Mouse (Mus musculus) forelimb bud, embryonic 11.5 days (tissue): ENCODE results near the gene Atxn7.
"Not testable (repeated sequence)": the region's sequence is repeated elsewhere in the genome, so short reads cannot be mapped to it uniquely, and the experiment has no call there.

Experiments used
- DNase-seq: peaks from one replicate; pipeline ENCODE4 v3.0.0-alpha.2; 2012; ENCODE audit warnings: low read depth, low spot score

Atxn7 gene

GRCm38 (mm10) chr14:13961401-13962112 is at the start of gene Atxn7, which contains the start of gene Thoc7:
Gene Atxn7 (plus strand): TSS chr14:13961440.
Gene Thoc7 (minus strand): TSS chr14:13961852.
- DNase-seq = peak; percentile 30

DNA sequence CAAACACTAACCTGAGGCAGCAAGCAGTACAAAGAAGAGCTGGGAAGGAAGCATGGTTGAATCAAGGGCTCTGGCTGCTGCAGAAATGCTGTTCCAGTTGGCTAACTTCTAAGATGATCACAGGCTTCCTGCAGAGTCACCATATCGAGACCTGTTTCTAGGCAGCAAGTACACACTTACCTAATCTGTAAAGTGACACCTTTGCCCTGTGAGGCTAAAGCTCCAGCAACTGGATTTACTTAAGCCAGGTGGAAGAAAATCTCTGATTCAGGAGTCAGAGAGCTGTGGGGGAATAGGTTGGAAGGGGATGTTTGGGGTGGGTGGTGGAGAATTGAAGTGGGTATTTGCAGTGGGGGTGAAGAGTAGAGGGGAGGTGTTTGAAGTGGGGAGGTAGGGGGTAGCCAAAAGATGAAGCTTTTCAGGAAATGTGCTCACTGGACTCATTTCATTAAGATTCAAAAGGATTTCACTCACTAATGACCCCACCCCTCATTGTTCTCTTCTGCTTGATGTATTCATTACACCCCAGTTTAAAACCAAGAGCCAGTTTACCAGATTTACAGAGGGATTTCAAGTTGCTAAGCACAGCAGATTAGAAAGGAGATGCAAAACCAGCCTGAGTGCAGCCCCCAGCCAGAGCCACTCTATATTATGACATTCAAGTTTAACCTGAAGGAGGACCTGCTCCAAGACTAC is 46.7 kb upstream of the Atxn7 start, which contains the start of gene Gm281:
TSS of gene Gm281 (minus strand) at position 92 of the 696 bp plus-strand sequence.
- DNase-seq = no peak

DNA sequence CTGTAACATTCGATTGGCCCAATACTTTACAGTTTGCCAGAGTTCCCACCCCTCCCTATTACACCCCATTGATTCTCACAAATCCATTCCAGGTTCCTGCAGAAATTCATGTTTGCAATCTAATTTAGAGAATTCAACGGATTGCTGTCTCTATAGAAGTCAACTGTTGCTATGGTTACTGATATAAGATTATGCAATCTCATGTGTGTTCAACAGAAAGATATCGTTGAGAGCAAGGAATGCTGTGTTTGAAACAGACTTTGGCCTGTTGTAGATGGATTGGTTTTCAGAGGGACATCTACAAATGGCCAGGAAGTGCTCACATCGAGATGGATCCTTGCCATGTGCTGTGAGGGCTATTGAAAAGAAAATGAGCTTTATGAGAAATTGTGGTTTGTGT is 46.0 kb upstream of the Atxn7 start:
- no peak for DNase-seq

DNA sequence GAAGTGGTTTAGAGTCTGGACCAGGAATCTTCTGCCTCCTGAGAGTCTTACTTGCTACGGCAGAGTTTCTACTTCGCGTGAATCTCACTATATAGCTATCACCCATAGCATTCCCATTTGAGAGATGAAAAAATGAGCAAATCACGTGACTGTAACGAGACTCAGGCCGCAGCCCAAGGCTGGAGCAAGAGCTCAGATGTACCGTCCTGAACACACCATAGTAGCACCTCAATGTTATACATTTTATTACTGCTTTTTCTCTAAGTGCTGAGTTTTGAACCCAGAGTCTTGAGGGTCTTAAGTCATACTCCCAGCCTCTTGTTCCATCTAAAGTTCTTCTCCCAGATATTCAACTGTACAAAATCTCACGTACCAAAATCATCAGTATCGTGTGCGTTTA is 44.0 kb upstream of the Atxn7 start:
- no peak for DNase-seq

DNA sequence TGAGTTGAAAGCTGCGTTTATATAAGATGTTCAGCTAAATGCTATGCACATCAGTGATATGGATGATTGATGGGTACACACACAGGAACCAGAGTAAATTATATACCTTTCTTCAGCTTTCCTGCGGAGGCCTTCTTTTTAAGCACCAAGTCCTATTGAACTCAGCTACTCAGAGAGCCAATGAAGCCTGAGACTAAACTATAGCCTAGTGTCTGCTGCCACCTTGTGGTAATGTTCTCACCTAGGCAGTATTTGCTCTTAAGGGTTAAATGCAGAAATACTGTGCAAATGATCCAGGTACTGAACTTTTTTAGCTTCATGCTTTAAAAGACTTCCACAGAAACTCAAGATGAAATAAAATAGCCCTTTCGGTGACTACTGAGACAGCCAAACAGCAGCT is 43.6 kb upstream of the Atxn7 start:
- DNase-seq = peak; percentile 86

GRCm38 (mm10) chr14:13933290-13934051 is 27.8 kb upstream of the Atxn7 start:
- no peak for DNase-seq

- DNase-seq = no peak
Measured at GRCm38 (mm10) chr14:13934052-13934371, 27.2 kb upstream of the Atxn7 start.

DNA sequence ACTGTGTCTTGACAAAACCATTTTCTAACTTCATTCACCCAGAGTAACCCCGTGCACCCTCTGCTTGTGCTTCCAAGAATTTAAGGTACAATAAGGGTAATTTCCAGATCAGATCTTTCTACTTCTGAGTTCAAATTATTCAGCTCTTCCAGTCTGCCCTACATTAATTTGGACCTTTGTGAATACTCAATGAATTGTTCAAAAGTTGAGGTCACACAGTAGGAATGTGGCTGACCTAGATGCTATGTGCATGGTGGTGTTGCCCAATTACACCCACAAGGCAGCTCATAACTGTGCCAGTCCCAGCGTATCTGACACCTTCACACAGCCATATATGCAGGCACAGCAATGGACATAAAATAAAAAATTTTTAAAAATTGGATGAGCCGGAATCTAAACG is 16.6 kb upstream of the Atxn7 start:
- no peak for DNase-seq

DNA sequence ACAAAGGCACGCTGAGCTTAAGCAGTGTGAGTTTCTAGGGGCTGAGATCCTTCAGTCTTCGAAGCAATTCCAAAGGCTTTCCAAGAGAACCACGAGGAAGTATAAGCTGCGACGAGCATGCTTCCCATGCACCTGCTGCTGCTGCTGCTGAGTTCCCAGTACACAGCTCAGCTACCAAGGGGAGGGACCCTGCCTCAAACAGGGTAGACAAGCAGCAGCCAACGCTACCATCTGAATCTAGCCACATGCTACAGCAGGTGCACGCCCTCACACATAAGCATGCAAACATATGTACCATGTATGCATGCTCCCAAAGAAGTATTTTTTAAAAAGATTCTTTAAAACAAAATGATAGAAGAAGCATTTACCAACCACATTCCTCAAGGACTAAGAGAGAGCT is 12.9 kb upstream of the Atxn7 start:
- DNase-seq = no peak

GRCm38 (mm10) chr14:13950401-13950800 is 10.8 kb upstream of the Atxn7 start:
- peak; percentile 18 for DNase-seq

DNA sequence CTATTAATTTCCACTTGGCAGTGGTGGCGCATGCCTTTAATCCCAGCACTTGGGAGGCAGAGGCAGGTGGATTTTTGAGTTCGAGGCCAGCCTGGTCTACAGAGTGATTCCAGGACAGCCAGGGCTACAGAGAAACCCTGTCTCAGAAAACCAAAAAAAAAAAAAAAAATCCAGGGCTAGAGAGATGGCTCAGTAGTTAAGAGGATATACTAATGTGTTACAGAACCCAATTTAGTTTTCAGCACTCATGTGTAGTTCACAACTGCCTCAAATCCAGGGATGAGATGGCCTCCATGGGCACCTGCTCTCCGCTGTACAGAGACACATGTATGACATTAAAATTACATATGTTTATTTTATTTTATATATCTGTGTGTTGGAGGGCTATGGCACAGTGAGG is 9.1 kb upstream of the Atxn7 start:
- DNase-seq = not testable (repeated sequence)

DNA sequence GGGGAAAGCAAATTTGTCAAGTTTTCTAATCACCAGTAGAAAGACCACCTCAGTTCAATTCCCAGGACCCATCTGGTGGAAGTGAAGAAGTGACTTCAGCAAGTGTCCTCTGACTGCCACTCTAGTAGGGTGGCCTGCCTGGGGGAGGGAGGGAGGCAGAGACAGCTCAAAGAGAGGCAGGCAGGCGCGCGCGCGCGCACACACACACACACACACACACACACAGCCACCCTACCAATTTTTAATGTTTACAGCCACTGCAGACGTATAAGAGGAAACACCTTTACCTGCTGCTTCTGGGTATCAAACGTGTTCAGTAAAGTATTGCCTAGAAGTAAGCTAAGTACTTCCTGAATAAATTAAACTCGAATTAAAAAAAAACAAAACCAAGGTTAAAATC is 1.2 kb upstream of the Atxn7 start:
- peak; percentile 14 for DNase-seq

- DNase-seq = peak; percentile 56
Measured at GRCm38 (mm10) chr14:13960482-13961325, 536 bp upstream of the Atxn7 start.

DNA sequence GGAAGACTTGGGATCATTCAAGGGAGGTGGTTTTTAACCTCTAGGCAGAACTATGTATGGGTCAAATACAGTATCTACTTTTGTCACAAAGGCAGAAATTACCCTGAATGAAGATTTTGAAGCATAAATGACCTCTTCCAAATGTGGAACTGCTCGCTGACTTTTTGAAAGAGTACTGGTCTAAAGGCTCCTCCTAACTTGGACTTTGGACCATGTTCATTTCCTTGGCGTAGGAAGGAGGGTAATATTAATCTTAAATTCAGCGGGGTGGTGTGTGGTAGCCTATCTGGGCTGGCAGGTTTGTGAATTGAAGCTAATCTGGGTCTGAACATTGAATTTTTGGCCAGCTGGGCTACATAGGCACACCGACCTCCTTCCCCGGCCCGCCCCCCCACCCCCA is 1.2 kb downstream of the Atxn7 start:
- DNase-seq = no peak

GRCm38 (mm10) chr14:13963527-13963926 is 2.3 kb downstream of the Atxn7 start:
- no peak for DNase-seq

DNA sequence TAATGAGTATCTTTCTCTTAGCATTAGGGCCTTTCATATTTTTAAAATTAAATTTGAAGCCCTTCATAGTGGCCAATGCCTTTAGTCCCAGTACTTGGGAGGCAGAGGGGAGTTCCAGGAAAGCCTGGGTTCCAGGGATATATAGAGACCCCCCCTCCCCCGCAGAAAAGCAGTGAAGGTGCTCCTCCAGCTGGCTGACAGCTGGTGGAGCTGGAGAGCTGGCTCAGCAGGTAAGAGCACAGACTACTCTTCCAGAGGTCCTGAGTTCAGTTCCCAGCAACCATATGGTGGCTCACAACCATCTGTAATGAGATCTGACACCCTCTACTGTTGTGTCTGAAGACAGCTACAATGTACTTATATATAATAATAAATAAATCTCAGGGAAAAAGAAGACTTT is 6.4 kb downstream of the Atxn7 start:
- DNase-seq = no peak

GRCm38 (mm10) chr14:13968476-13968875 is 7.2 kb downstream of the Atxn7 start:
- DNase-seq = no peak

- DNase-seq = no peak
Measured at GRCm38 (mm10) chr14:13970513-13970912, 9.3 kb downstream of the Atxn7 start.

- no peak for DNase-seq
Measured at GRCm38 (mm10) chr14:13971644-13972234, 10.5 kb downstream of the Atxn7 start.

- no peak for DNase-seq
Measured at GRCm38 (mm10) chr14:13977498-13977897, 16.3 kb downstream of the Atxn7 start.

GRCm38 (mm10) chr14:13981286-13981685 is 20.0 kb downstream of the Atxn7 start:
- no peak for DNase-seq
